Mouse (Mus musculus) neural tube, embryonic 14.5 days (tissue): ENCODE results near the gene Gm21083. TPM values are rescaled to one million over a fixed set of nuclear protein-coding genes. Genes with fewer than 3 reads are reported as not detected.
"Not testable (repeated sequence)": the region's sequence is repeated elsewhere in the genome, so short reads cannot be mapped to it uniquely, and the experiment has no call there.

ENCODE experiments used
- ATAC-seq: fragments of 200-750 bp; cut with Nextera tagmentation; 2 replicates; pipeline ENCODE4 v1.8.0; 2017; ENCODE audit warnings: low read depth, mild to moderate bottlenecking, moderate TSS enrichment, moderate library complexity
- H3K27ac ChIP-seq: fragments of 300-500 bp; sonication (generic); 2 replicates; pipeline ENCODE4 v1.5.1; 2014; ENCODE audit warnings: low read depth, mild to moderate bottlenecking, control low read depth, low read length, moderate library complexity, mixed read lengths
- H3K27me3 ChIP-seq: fragments of 300-500 bp; sonication (generic); 2 replicates; pipeline ENCODE4 v1.6.1; 2014; ENCODE audit warnings: low read length; ENCODE audit not compliant: control insufficient read depth, insufficient read depth
- H3K36me3 ChIP-seq: fragments of 300-500 bp; sonication (generic); 2 replicates; pipeline ENCODE4 v1.6.1; 2014; ENCODE audit warnings: low read length, mixed read lengths; ENCODE audit not compliant: control insufficient read depth, insufficient read depth
- H3K4me1 ChIP-seq: fragments of 300-500 bp; sonication (generic); 2 replicates; pipeline ENCODE4 v1.6.1; 2014; ENCODE audit warnings: low read length; ENCODE audit not compliant: control insufficient read depth, insufficient read depth
- H3K4me2 ChIP-seq: fragments of 300-500 bp; sonication (generic); 2 replicates; pipeline ENCODE4 v1.6.1; 2014; ENCODE audit warnings: mild to moderate bottlenecking, low read depth, low read length, control low read depth
- H3K4me3 ChIP-seq: fragments of 300-500 bp; sonication (generic); 2 replicates; pipeline ENCODE4 v1.5.1; 2014; ENCODE audit warnings: low read depth, low read length, control low read depth, mixed read lengths
- H3K9ac ChIP-seq: fragments of 300-500 bp; sonication (generic); replicated peaks from 2 replicates; pipeline ENCODE4 v1.6.1; 2014; ENCODE audit warnings: low read depth, mild to moderate bottlenecking, control low read depth, low read length, mixed read lengths
- H3K9me3 ChIP-seq: fragments of 300-500 bp; sonication (generic); 2 replicates; pipeline ENCODE4 v1.6.1; 2016; ENCODE audit warnings: low read length; ENCODE audit not compliant: control insufficient read depth
- WGBS: fragments of 180-500 bp; shearing (Covaris S2); extraction: QIAGEN DNeasy Blood & Tissue Kit; methylation state at CpG from one replicate; pipeline ENCODE4 v1.1.7; 2014; 5-methylcytosine and 5-hydroxymethylcytosine counted together
- polyA plus RNA-seq: library from polyadenylated mRNA; unstranded; fragments of >200 nt; fragmentation: Nextera tagmentation; extraction: Ambion mirVana; gene quantifications from 2 replicates; pipeline ENCODE4 v1.2.1, GENCODE M21; 2014

Gm21083 gene
- polyA plus RNA-seq, 1 experiment from 2014 or later, result not detected

DNA sequence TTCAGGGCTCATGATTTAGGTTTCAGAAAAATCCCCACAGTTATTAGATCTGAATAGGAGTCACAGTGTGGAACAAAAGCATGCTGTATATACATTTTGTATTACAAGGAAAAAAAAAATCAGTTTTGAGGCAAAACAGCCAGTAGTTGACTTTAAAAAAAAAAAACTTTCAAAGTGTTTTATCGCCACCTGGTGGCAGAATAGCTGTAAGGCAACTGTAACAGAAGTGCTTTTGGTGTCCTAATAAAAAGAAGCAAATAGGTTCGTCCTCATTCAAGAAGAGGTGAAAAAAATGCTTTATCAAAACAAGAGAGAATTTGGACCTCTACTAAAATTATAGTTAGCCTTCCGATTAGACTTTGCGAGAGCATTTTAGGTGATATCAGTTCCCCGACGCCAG lies 11.2 kb downstream of the Gm21083 start:
- H3K27me3 ChIP-seq, H3K4me2 ChIP-seq, H3K27ac ChIP-seq, H3K9me3 ChIP-seq, H3K4me1 ChIP-seq, H3K36me3 ChIP-seq, ATAC-seq, H3K9ac ChIP-seq, H3K4me3 ChIP-seq: not testable (repeated sequence)
- WGBS, result 36% methylated on average over 6 of the region's 6 CpGs

DNA sequence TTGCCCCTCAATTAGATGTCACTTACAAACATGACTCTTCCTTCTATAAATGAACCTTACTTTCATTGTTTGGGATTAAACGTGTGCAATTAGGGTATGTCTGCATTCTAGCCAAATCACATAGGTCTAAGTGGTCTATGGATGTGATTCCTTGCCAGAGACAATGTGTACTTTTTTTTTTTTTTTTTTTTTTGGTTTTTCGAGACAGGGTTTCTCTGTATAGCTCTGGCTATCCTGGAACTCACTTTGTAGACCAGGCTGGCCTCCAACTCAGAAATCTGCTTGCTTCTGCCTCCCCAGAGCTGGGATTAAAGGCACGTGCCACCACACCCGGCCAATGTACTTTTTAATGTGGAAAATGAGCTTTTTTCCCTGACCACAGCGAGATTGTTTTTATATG lies 13.5 kb downstream of the Gm21083 start:
- 58% methylated on average over 5 of the region's 5 CpGs for WGBS
- not testable (repeated sequence) for H3K36me3 ChIP-seq, H3K9me3 ChIP-seq, H3K27ac ChIP-seq, H3K4me2 ChIP-seq, ATAC-seq, H3K27me3 ChIP-seq, H3K4me1 ChIP-seq, H3K4me3 ChIP-seq, H3K9ac ChIP-seq

DNA sequence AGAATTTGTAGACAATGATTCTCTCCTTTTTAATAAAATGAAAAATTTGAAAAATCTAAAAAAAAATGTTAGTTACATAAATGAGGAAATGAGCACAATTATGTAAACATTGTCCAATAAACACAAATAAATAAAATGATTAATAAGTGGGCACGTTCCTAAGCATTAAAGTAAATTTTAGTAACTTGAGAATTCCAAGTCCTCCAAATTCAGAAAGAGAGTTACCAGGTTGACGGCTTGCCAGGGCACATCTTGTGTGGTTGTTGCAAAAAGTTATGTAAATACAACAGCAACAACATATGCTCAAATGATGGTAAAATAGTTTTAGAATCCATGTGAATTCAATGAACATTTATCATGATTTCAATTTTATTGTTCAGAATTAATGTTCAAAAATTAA lies 14.4 kb downstream of the Gm21083 start:
- not testable (repeated sequence) for H3K27me3 ChIP-seq, H3K4me2 ChIP-seq, H3K9me3 ChIP-seq, ATAC-seq, H3K4me3 ChIP-seq, H3K9ac ChIP-seq, H3K27ac ChIP-seq, H3K4me1 ChIP-seq, H3K36me3 ChIP-seq
- 78% methylated on average over 2 of the region's 2 CpGs for WGBS

DNA sequence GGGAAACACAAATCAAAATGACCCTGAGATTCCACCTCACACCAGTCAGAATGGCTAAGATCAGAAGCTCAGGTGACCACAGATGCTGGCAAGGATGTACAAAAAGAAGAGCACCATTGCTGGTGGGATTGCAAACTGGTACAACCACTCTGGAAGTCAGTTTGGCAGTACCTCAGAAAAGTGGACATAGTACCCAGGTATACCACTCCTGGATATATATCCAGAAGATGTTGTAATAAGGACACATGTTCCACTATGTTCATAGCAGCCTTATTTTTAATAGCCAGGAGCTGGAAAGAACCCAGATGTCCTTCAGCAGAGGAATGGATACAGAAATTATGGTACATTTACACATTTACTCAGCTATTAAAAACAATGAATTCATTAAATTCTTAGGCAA lies 21.7 kb downstream of the Gm21083 start:
- not testable (repeated sequence) for H3K36me3 ChIP-seq, H3K4me1 ChIP-seq, H3K27ac ChIP-seq, H3K4me3 ChIP-seq, H3K9me3 ChIP-seq, H3K27me3 ChIP-seq, ATAC-seq, H3K9ac ChIP-seq, H3K4me2 ChIP-seq

DNA sequence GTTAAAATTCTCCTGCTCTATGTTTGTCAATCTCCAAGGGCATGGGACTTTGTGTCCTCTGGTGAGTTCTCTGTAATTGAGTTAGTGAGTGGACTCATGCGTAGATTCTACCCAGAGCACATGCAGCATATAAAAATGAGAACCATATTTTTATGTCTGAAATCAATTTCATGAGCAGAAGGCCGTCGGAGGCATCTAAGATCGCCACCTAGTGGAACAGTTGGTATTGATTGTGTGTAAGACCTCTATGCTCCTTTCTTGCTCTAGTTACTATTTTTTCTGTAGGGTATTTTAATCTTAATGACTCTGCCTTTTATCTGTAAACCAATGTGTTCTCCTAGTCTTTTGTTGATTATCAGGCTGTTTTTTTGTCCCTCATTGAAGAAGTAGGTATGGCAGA lies 23.2 kb downstream of the Gm21083 start:
- 40% methylated on average over 4 of the region's 4 CpGs for WGBS
- not testable (repeated sequence) for H3K36me3 ChIP-seq, H3K27ac ChIP-seq, ATAC-seq, H3K27me3 ChIP-seq, H3K9ac ChIP-seq, H3K4me1 ChIP-seq, H3K4me3 ChIP-seq, H3K4me2 ChIP-seq, H3K9me3 ChIP-seq

DNA sequence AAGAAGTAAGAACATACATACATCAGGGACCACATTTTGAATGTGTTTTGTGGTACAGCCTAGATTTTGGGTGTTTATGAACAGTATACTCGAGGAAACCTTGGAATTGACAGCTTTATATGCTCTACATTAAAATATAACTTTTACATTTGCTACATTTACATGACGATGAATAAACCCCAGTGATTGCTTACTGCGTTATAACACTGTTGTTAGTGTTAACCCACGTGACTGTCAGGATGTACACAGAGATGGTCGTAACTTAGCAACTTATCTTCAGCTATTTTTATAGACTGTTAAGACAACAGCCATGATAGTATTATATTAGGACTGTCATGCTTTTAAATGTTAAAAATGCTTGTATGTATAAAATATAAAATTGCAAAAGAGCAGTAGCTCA lies 24.3 kb downstream of the Gm21083 start:
- not testable (repeated sequence) for H3K9me3 ChIP-seq, H3K4me3 ChIP-seq, H3K36me3 ChIP-seq, H3K9ac ChIP-seq, H3K27ac ChIP-seq, H3K4me1 ChIP-seq, H3K27me3 ChIP-seq, H3K4me2 ChIP-seq
- peak; percentile 75 for ATAC-seq
- 64% methylated on average over 5 of the region's 5 CpGs for WGBS

DNA sequence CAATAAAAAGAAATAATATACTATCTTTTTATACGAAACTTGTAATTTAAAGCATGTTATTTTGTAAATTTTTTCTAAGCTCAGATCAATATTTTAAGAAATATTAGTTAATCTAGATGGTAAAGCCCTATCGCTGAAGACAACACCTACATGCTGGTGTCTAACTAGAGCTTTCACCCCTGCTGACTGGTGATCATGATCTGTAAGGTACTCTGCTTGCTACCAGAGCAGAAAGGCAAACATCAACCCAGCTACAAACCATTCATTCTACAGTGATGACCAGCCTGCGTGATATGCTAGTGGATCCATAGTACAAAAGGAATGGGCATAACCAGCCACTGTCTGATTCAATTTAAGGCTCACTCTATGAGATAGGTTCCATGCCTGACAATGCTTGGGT lies 24.8 kb downstream of the Gm21083 start:
- not testable (repeated sequence) for H3K9me3 ChIP-seq, H3K27ac ChIP-seq, H3K4me2 ChIP-seq, H3K36me3 ChIP-seq, H3K4me3 ChIP-seq, H3K9ac ChIP-seq, H3K4me1 ChIP-seq, H3K27me3 ChIP-seq
- ATAC-seq, result peak; percentile 45; the same call in 1 of the 2 replicates
- 70% methylated on average over 3 of the region's 3 CpGs for WGBS

DNA sequence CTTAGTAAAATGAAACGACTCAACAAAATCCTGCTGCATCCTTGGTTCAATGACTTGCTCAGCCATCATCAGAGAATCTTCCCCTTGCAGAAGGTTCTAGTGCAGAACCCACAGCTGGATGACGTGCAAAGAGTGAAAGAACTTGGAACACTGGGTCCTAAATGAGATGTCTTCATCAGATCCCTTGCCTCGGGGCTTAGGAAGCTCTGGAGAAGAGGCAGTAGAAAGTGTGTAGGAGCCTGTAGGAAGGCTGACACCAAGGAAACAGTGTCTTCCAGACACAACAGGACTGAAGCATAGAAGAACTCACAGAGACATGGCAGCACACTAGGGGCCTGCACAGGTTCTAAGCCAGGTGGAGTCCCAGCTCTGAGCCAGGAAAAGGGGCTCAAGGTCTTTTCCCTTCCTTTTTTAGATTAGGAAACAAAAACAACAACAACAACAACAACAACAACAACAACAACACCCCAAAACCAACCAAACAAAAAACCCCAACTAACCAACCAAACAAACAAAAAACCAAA lies 25.4 kb downstream of the Gm21083 start:
- not testable (repeated sequence) for H3K4me1 ChIP-seq, H3K36me3 ChIP-seq, H3K4me3 ChIP-seq, H3K9me3 ChIP-seq, H3K9ac ChIP-seq, H3K27me3 ChIP-seq, ATAC-seq, H3K27ac ChIP-seq, H3K4me2 ChIP-seq
- 62% methylated on average over 3 of the region's 3 CpGs for WGBS

DNA sequence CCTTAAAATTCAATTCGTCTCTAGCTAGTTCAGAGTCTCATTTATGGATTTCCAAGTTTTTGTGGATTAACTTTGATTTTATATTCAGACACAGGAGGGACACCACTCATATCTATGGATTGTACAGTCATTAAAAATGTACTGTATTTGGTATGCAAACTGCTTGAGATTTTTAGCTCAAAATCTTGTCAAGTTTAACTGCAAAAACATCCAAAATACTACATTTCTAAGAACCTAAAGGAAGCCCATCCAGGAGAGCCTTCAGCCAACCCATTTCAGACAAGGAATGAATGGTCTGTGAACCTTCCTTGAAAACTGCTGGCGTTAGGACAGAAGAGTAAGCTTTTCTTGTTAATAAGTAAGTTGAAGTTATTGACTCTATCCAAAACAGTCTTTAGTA lies 25.9 kb downstream of the Gm21083 start:
- not testable (repeated sequence) for H3K27me3 ChIP-seq, ATAC-seq, H3K4me2 ChIP-seq, H3K4me1 ChIP-seq, H3K9me3 ChIP-seq, H3K27ac ChIP-seq, H3K4me3 ChIP-seq, H3K36me3 ChIP-seq, H3K9ac ChIP-seq
- 58% methylated on average over 2 of the region's 2 CpGs for WGBS

DNA sequence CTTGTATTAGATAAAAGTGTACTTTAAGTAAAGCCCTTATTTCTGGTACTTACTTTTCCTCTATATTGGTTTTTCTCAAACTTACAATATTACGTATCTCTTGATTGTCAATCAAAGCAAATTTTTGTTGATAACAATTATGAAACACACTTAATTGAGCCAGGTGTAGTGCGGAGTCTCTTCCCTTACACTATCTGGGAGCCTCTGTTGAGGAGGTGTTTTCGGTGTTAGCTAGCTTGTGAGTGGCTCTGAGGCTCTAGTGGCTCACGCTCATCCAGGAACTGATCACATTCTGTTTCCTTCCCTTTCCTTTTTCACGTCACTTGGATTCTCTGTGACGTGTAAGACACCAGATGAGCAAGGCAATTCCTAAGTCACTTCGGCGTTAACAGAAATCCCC lies 26.5 kb downstream of the Gm21083 start:
- ATAC-seq, H3K4me2 ChIP-seq, H3K9ac ChIP-seq, H3K36me3 ChIP-seq, H3K9me3 ChIP-seq, H3K4me1 ChIP-seq, H3K4me3 ChIP-seq, H3K27ac ChIP-seq, H3K27me3 ChIP-seq: not testable (repeated sequence)
- WGBS, result 76% methylated on average over 8 of the region's 8 CpGs
